Mouse (Mus musculus) adrenal gland, adult (tissue): ENCODE measurements at regions not wholly inside any gene's neighbourhood (a gene's known extent, or its start where the extent isn't known, plus 50 kb on each side); places are given as distances from the start of the nearest gene placed in this dataset.

Experiments used
- DNase-seq, 2 experiments: peaks; one replicate each; pipeline ENCODE4 v3.0.0; 2022 to 2023; ENCODE audit warnings: low spot score in 1 of 2; ENCODE audit not compliant: inconsistent age in 2 of 2

DNA sequence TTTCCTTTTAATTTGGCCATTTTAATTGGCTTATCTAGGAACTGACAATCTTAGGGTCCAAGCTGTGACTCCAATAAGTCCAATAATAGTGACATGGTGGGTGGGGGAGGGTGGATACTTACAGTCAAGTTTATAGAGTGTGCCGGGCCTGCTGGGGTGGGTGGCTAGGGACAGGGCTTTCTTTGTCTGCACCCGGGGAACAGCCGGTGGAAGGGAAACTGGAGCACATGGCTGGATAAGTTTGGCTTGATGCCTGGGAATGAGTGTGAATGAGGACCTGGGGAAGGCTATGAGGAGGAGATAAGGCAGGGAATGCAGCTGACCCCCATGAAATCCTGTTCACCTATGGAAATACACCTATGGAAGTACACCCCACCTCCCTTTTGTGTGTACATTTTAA, 81.7 kb upstream of the Cers4 start:
- DNase-seq: no peak

DNA sequence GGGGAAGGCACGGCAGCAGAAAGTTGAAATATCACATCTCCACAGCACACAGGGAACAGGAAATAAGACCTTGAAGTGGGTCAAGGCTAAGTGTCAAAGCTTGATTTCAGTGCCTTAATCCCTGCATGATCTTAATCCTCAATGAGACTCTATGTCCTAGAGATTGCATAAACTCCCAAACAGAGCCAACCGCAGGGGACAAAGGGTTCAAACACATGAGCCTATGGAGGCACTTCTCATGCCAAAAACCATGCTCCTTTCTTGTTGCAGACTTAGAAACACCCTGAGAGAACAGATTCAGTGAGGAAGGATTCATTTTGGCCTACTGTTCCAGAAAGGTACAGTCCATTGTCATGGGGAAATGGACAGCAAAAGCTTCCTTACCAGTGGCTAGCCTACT, 81.0 kb upstream of the Cers4 start:
- no peak for DNase-seq

DNA sequence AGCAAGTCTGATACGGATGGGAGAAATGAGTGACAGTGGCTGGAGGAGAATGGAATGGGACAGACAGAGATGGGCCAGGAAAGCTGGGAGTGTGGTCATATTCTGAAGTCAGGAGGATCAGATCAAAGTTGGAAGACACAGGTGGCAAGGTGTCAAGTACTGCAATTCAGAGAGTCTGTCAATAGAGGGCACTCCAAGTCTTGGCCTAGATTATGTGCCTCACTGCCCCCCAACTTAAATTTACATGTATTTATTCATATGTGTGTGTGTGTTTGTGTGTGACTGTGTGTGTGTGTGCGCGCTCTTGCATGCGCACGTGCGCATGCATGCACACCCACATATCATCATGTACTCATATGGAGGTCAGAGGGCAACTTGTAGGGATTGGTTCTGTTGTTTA, 79.6 kb upstream of the Cers4 start:
- DNase-seq: peak in 1 of 2 experiments; percentile 76

DNA sequence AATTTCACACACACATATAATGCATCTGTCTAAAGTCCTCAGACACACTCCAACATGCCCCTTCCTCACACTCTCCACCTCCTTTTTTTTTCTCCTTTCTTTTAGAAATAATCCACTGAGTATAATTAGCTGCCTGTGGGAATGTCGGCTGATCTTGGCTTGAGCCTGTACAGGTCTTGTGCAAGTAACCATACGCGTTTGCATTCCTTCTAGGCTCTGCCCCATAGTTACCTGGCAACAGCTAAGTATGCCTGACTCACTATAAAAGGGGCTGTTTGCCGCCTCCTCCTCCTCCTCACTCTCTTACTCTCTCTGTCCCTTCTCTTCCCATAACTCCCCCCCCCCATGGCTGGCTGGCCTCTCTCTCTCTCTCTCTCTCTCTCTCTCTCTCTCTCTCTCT, 79.1 kb upstream of the Cers4 start:
- no peak for DNase-seq

DNA sequence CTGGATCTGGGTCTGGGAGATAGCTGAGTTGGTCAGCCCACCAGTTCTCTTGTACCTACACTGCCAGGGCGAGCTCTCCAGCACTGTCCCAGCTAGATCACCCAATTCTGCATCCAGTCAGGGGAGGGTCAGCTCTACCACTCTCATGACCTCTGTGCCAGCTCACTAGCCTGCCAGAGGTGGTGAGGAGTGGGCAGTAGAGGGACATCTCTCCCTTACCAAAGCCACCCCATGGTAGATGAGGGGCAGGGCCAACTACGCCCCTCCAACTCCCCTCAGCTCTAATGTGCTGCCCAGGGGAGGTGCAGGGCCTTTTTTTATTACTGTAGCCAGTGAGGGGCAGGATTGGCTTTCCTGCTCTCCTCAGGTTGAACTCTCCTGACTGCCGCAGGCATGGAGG, 75.7 kb upstream of the Cers4 start:
- DNase-seq: no peak

DNA sequence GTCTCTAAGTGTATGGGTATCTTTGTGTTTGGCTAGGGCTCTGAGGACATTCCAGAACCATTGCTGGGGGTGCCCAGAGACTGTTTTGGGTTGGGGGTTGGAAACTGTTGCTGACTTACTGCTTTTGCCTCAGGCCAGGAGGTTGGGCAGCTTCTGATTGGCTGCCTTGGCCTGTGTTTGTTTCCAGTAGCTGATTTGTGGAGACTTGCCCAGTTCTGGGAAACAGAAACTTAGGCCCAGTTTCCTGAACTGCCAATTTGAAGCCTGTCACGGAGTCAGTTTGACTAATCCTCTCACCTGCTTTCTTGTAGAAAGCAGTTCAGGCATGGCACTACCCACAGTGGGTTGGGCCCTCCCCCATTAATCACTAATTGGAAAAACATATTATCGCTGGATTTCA, 59.7 kb upstream of the Cers4 start:
- peak in 1 of 2 experiments; percentile 24 for DNase-seq

DNA sequence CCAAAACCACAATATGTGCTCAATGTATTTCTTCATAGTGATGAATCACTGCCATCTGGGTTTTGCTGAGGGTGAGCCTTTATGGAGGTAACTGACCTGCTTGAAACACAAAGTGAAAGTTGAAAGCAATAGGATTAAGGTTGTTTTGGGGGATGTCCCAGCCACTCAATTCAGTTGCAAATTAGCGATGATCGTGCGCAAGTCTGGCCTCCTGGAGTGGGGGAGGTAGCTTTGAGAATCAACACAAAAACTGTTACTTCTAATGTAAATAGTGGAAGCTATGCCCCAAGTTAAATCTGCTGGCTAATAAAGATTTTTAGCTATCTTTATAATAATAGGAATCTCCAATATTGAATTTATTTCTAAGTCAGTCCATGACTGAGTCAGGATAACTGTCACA, 56.3 kb upstream of the Cers4 start:
- DNase-seq: no peak
